Mouse (Mus musculus) kidney, postnatal 0 days (tissue): ENCODE results near the gene Limch1. TPM values are rescaled to one million over a fixed set of nuclear protein-coding genes. Genes with fewer than 3 reads are reported as not detected.
A peak's percentile ranks its signal among the peaks of the same experiment; 100 is the strongest.

ENCODE experiments used
- ATAC-seq: fragments of 200-750 bp; cut with Nextera tagmentation; replicated peaks from 2 replicates; pipeline ENCODE4 v1.8.0; 2017; ENCODE audit warnings: low read depth, moderate number of reproducible peaks, moderate TSS enrichment, moderate library complexity; ENCODE audit not compliant: low FRiP score
- DNase-seq: peaks from one replicate; pipeline ENCODE4 v3.0.0-alpha.2; 2016; ENCODE audit warnings: low spot score
- H3K27ac ChIP-seq: fragments of 300-500 bp; sonication (generic); 2 replicates; pipeline ENCODE4 v1.5.1; 2014; ENCODE audit warnings: mild to moderate bottlenecking
- H3K27me3 ChIP-seq: fragments of 300-500 bp; sonication (generic); 2 replicates; pipeline ENCODE4 v1.6.1; 2014; ENCODE audit warnings: low read length, mixed read lengths; ENCODE audit not compliant: insufficient read depth
- H3K36me3 ChIP-seq: fragments of 300-500 bp; sonication (generic); 2 replicates; pipeline ENCODE4 v1.6.1; 2014; ENCODE audit warnings: low read length, mixed read lengths; ENCODE audit not compliant: insufficient read depth
- H3K4me1 ChIP-seq: fragments of 300-500 bp; sonication (generic); replicated peaks from 2 replicates; pipeline ENCODE4 v1.6.1; 2014; ENCODE audit warnings: antibody characterized with exemption, low read length, mixed read lengths; ENCODE audit not compliant: insufficient read depth
- H3K4me2 ChIP-seq: fragments of 300-500 bp; sonication (generic); 2 replicates; pipeline ENCODE4 v1.6.1; 2014; ENCODE audit warnings: mild to moderate bottlenecking, low read length, moderate library complexity, mixed read lengths
- H3K4me3 ChIP-seq: fragments of 300-500 bp; sonication (generic); replicated peaks from 2 replicates; pipeline ENCODE4 v1.5.1; 2014; ENCODE audit warnings: low read depth, low read length
- H3K9ac ChIP-seq: fragments of 300-500 bp; sonication (generic); 2 replicates; pipeline ENCODE4 v1.6.1; 2014; ENCODE audit warnings: low read depth, low read length
- H3K9me3 ChIP-seq: fragments of 300-500 bp; sonication (generic); replicated peaks from 2 replicates; pipeline ENCODE4 v1.6.1; 2016; ENCODE audit warnings: low read length, inconsistent platforms, mixed read lengths
- CTCF ChIP-seq: IDR thresholded peaks from 2 replicates; pipeline ENCODE4 v1.5.1; 2016; ENCODE audit warnings: antibody characterized with exemption, low read depth, mild to moderate bottlenecking, moderate library complexity
- WGBS: fragments of 180-500 bp; shearing (Covaris S2); extraction: QIAGEN DNeasy Blood & Tissue Kit; methylation state at CpG from one replicate; pipeline ENCODE4 v1.1.7; 2014; 5-methylcytosine and 5-hydroxymethylcytosine counted together
- polyA plus RNA-seq: library from polyadenylated mRNA; unstranded; fragments of >200 nt; fragmentation: Nextera tagmentation; extraction: Ambion mirVana; gene quantifications from 2 replicates; pipeline ENCODE4 v1.2.1, GENCODE M21; 2015

Limch1 gene
- polyA plus RNA-seq, 1 experiment from 2014 or later = 34.1 TPM

- no peak for ATAC-seq
These were observed 113.9 kb downstream of the Limch1 start for GRCm38 (mm10) chr5:66859506-66859905.

DNA sequence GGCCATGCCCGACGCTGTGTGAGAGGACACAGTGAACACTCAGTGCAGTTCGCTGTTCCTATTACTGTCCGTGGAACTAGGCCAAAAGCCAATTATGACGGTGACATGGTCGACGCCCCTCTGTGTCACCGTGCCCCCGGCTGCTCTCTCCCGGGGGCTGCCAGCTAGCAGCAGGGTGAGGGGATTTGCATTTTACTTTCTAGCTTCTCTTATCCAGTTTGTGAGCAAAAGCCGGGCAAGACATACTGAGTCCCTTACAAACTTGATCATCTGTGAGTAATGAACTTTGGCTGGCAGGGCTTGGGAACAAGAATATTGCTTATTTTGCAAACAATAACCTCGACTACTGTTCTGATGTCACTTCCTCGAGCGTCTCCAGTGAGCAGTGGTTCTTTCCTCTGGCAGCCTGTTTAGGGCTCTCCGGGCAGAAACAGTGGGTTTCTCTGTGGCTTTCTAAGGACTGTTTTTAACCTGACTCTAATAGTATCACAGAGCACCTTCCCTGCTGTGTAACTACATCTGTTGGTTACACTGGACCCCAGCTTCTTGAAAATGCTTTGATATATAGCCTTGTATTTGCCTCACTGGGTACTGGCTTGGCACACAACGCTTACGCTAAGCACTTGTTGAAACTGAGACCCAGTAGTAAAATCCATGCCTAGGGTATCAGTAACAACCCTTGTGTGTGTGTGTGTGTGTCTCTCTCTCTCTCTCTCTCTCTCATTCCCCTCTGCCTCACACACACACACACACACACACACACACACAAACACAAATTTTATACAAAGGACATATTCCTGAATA, 115.8 kb downstream of the Limch1 start:
- Histone ChIP-seq H3K4me2 (peak overlapping the region; percentile 16; the same call in 1 of the 2 replicates), H3K4me3 (no peak overlapping the region), H3K27me3 (no peaks in the 10 kb centered on the region), H3K4me1 (peaks cover 5% of the 10 kb centered on the region; the same call in 1 of the 2 replicates), H3K9ac (no peak overlapping the region), H3K36me3 (no peaks in the 10 kb centered on the region), H3K27ac (peak overlapping the region; percentile 54), H3K9me3 (no peaks in the 10 kb centered on the region)
- peak; percentile 71; the same call in 1 of the 2 replicates for ATAC-seq
- DNase-seq = peak; percentile 79
- WGBS = 39% methylated on average over 17 of the region's 17 CpGs
- no peak for TF ChIP-seq CTCF

More at GRCm38 (mm10) chr5:66859506-66859905, 113.9 kb downstream of the Limch1 start:
- Histone ChIP-seq H3K27ac (no peak overlapping the region), H3K9ac (no peak overlapping the region), H3K4me1 (peaks cover 5% of the 10 kb centered on the region; the same call in 1 of the 2 replicates), H3K4me3 (no peak overlapping the region), H3K27me3 (no peaks in the 10 kb centered on the region), H3K4me2 (no peak overlapping the region), H3K36me3 (no peaks in the 10 kb centered on the region), H3K9me3 (no peaks in the 10 kb centered on the region)
- DNase-seq = no peak
- WGBS = 93% methylated on average over 3 of the region's 3 CpGs
- TF ChIP-seq CTCF = no peak

GRCm38 (mm10) chr5:66862151-66862550, 116.5 kb downstream of the Limch1 start:
- Histone ChIP-seq H3K27ac (no peak overlapping the region), H3K9ac (no peak overlapping the region), H3K9me3 (no peaks in the 10 kb centered on the region), H3K4me1 (peaks cover 5% of the 10 kb centered on the region; the same call in 1 of the 2 replicates), H3K27me3 (no peaks in the 10 kb centered on the region), H3K36me3 (no peaks in the 10 kb centered on the region), H3K4me2 (no peak overlapping the region), H3K4me3 (no peak overlapping the region)
- ATAC-seq (no peak), DNase-seq (peak; percentile 57)
- 40% methylated on average over 4 of the region's 4 CpGs for WGBS
- TF ChIP-seq CTCF = no peak

DNA sequence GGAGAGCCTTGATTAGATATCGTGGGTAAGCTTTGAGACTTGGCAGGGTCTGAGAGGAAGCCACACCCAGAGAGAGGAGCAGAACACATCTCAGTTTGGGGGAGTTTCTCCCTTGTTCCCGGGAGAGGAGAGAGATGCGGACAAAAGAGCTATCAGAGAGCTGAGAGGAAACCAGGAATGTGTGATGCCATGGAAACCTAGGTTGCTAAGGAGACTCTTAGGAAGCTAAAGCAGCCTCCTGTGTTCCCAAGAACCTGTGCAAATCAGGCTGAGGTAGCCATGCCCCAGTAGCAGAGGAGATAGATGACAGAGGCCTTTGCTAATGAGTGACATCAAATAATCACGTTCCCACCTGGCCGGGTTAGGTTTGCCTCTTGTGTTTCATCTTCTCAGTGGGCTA, 119.6 kb downstream of the Limch1 start:
- no peaks in the 10 kb centered on the region for H3K9me3 ChIP-seq
- H3K27ac ChIP-seq = no peak overlapping the region
- no peak overlapping the region for H3K4me2 ChIP-seq
- peaks cover 5% of the 10 kb centered on the region; the same call in 1 of the 2 replicates for H3K4me1 ChIP-seq
- no peak for ATAC-seq
- H3K4me3 ChIP-seq = no peak overlapping the region
- 71% methylated on average over 5 of the region's 5 CpGs for WGBS
- H3K36me3 ChIP-seq = no peaks in the 10 kb centered on the region
- H3K27me3 ChIP-seq = no peaks in the 10 kb centered on the region
- TF ChIP-seq CTCF = no peak
- DNase-seq = peak; percentile 35
- no peak overlapping the region for H3K9ac ChIP-seq

DNA sequence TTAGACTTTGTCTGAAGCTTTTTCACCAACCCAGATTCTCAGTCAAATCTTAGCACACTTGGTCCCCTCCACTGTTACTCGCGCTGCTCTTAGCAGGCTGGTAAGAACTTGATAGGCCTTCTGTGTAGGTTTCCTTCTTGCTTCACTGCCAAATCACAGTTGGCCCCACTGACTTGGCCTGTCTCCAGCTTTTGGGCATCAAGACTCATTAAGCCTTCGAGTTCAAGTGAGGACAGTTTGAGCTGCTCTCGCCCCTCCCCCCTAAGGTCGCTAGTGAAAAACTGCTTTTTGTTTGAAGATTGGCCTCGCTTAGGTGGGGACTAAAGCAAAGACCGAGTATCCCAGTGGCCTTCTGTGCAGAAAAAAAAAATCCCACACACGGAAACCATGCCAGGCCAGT, 120.4 kb downstream of the Limch1 start:
- Histone ChIP-seq H3K27ac (no peak overlapping the region), H3K4me2 (no peak overlapping the region), H3K36me3 (no peaks in the 10 kb centered on the region), H3K27me3 (no peaks in the 10 kb centered on the region), H3K4me1 (peaks cover 4% of the 10 kb centered on the region; the same call in 1 of the 2 replicates), H3K4me3 (no peak overlapping the region), H3K9me3 (no peaks in the 10 kb centered on the region), H3K9ac (no peak overlapping the region)
- WGBS = 59% methylated on average over 8 of the region's 8 CpGs
- no peak for DNase-seq
- no peak for TF ChIP-seq CTCF
- ATAC-seq = no peak

- no peaks in the 10 kb centered on the region for H3K27me3 ChIP-seq
- TF ChIP-seq CTCF = no peak
- DNase-seq (no peak), ATAC-seq (no peak)
- no peak overlapping the region for H3K4me3 ChIP-seq
- WGBS = 95% methylated on average over 4 of the region's 4 CpGs
- H3K9me3 ChIP-seq = no peaks in the 10 kb centered on the region; the same call in 1 of the 2 replicates
- no peak overlapping the region for H3K9ac ChIP-seq
- H3K27ac ChIP-seq = no peak overlapping the region
- no peaks in the 10 kb centered on the region for H3K4me1 ChIP-seq
- no peak overlapping the region for H3K4me2 ChIP-seq
- H3K36me3 ChIP-seq = no peaks in the 10 kb centered on the region
These were observed 123.9 kb downstream of the Limch1 start for GRCm38 (mm10) chr5:66869545-66869944.
